Mouse (Mus musculus) brain, embryonic 14.5 days (tissue): ENCODE measurements around the gene Kcnk5. TPM values are rescaled to one million over a fixed set of nuclear protein-coding genes. Genes with fewer than 3 reads are reported as not detected.

Experiments
- DNase-seq: peaks from one replicate; pipeline ENCODE4 v3.0.0-alpha.2; 2011; ENCODE audit warnings: low read depth
- CTCF ChIP-seq: fragments of 200-500 bp; IDR thresholded peaks from 2 replicates; pipeline ENCODE4 v1.5.1; 2012; ENCODE audit warnings: inconsistent platforms, mild to moderate bottlenecking, moderate library complexity, borderline replicate concordance; ENCODE audit not compliant: insufficient read depth, insufficient read length; ENCODE audit errors: extremely low read depth
- POLR2A ChIP-seq: fragments of 200-500 bp; IDR thresholded peaks from 2 replicates; pipeline ENCODE4 v1.6.1; 2012; ENCODE audit warnings: mild to moderate bottlenecking, inconsistent platforms, borderline replicate concordance; ENCODE audit not compliant: poor library complexity, insufficient read depth, insufficient read length, severe bottlenecking; ENCODE audit errors: extremely low read depth
- polyA plus RNA-seq: library from polyadenylated mRNA; depleted of rRNA; stranded (reverse); fragments of >200 nt; gene quantifications from 2 replicates; pipeline ENCODE4 v1.2.3, GENCODE M21; 2012; rRNA removed

Gene Kcnk5
- polyA plus RNA-seq, 1 experiment, result 1.5 TPM

DNA sequence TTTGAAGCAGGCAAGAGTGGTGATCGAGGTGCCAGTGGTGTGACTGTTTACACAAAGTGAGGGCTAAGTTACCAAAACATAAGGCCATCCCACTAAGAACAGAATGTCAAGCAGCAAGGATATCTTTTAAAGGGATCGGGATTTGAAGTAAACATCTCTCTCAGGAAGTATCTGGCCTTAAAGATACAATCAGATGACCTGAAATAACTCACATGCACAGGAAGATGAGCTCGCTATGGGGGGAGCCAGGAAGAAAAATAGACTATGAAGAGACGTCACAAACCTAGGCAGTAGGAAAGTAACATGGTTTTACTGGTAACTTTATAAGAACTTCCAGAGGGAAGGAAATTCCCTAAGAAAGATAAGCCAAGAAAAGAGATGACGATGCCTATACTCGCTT lies 75.3 kb downstream of the Kcnk5 start:
- TF ChIP-seq POLR2A, result no peak
- TF ChIP-seq CTCF, result no peak
- DNase-seq, result no peak

DNA sequence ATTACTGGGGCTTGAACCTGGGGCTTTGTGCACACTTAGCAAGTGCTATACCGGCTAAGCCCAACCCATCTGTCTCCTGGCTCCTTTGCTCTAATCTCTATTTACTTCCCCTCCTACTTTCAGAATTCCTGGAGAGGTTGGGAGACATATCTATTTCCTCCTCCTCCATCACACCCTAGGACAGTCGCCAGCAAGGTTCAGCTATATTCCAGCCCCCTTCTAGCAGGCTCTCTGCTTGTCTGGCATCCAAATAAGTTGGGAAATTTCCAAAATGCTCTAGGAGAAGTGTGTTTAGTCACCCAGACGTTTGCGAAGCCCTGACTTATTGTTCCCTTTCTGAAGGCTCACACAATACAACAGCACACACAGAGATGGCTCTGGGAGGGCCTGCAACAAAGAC lies 78.4 kb downstream of the Kcnk5 start:
- DNase-seq, result peak; percentile 27
- no peak for TF ChIP-seq POLR2A
- no peak for TF ChIP-seq CTCF

DNA sequence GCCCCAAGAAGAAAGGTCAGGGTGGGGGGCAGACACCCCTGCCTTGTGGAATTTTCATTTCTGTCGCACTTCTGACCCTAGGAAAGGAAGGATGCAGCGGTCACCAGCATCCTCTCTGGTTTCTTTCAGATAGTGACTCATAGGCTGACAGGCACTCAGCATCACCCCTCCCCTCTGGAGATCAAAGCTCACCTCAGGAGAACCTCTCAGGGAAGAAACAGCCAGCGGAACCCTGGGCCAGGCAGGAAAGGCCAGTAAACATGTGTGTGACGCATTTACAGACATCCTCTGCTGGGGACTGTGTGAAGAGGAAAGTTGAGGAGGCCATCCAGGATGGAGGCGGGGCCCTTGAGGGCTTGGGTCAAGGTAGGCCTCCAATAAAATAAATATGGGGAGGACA lies 83.5 kb downstream of the Kcnk5 start:
- no peak for TF ChIP-seq POLR2A
- no peak for TF ChIP-seq CTCF
- no peak for DNase-seq

DNA sequence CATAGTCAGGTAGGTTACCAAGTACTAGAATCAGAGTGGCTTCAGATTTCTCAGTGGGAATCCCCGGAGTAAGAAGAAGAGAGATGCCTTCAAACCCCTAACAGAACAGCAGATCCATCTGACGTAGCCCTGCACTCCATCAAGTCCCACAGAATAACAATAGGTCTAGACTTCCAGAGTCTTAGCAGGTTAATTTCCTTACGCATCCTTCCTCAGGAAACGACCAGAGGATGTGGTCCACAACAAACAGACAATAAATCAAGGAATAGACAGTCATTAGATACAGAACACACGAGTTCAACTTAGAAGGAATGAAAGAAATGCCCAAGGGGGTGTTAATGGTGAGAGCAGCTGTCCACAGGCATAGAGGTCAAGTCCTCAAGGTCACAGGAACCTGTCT lies 86.7 kb downstream of the Kcnk5 start:
- no peak for DNase-seq
- TF ChIP-seq POLR2A, result no peak
- no peak for TF ChIP-seq CTCF

DNA sequence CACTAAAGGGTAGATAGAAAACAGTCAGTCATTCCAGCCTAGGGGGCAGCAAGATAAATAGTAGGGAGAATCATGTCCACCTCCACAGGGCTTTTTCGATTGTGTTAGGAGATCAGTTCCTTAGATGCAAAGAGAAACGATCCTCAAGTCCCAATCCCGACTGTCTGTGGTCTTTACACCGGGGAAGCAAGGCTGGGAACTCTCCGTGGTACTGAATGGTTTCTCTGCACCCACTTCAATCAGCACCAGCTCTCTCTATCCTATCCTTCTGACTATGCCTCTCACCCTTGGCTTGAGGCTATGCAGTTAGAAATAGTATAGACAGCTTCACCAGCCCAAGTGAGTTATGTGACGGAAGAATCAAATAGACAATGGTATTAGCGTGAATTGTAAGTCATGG lies 88.1 kb downstream of the Kcnk5 start:
- TF ChIP-seq CTCF (no peak), POLR2A (no peak)
- DNase-seq, result peak; percentile 37

Other genes with a start within 250 kb of the Kcnk5 start
- 278 and 363 TPM in 2 replicates for gene Gng2, start 204.2 kb downstream of the Kcnk5 start, polyA plus RNA-seq
- gene Saysd1, start 43.3 kb downstream of the Kcnk5 start, polyA plus RNA-seq, result 8.8 and 12.8 TPM in 2 replicates
- 0.05 TPM in 1 of 2 replicates, not detected in the other for gene Kcnk16, start 87.4 kb upstream of the Kcnk5 start, polyA plus RNA-seq
- gene Nudt13, start 112.9 kb upstream of the Kcnk5 start, polyA plus RNA-seq, result 16.5 and 17.4 TPM in 2 replicates
- gene Ecd, start 166.3 kb upstream of the Kcnk5 start, polyA plus RNA-seq, result 37.6 and 38.1 TPM in 2 replicates
- 54.0 and 59.6 TPM in 2 replicates for gene Fam149b, start 166.4 kb upstream of the Kcnk5 start, polyA plus RNA-seq
- gene Dnajc9, start 207.1 kb upstream of the Kcnk5 start, polyA plus RNA-seq, result 95.7 and 127 TPM in 2 replicates
- gene Mrps16, start 211.8 kb upstream of the Kcnk5 start, polyA plus RNA-seq, result 36.1 and 46.2 TPM in 2 replicates